Mouse (Mus musculus): ENCODE results near the gene Usp8. TPM values are rescaled to one million over a fixed set of nuclear protein-coding genes. Genes with fewer than 3 reads are reported as not detected.

The Usp8 gene
- total and polyA plus RNA-seq, 3 experiments, result 21.1 to 34.6 TPM; not detected in 1

DNA sequence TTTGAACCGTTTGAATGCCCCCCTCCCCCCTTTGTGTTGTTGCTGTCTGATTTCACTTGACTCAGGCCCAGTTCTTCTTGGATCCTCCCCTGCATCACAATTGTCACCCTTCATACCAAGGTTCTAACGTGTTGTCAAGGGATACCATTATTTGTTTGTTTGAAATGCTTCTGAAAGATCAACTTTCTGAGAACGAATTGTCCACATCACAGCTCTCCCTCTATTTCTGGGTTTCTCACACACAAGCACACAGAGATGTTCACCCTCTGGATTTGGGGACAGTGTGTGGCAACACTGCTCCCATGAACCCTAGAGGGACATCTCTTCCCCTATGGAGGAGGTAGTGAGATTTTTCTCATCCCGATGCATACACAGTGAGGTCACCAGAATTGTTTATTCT is 76.2 kb downstream of the Usp8 start, which contains the start of gene Usp50:
Usp50 (minus strand) TSS at position 101 of the 400 bp plus-strand sequence.
- TF ChIP-seq USF2 (IDR thresholded peaks at IDR 0.05; ENCODE audit: borderline replicate concordance in 1 of 2, insufficient read depth in 1 of 2, low read depth in 1 of 2, low read length in 2 of 2) (no peak), NRF1 (IDR thresholded peaks at IDR 0.05; ENCODE audit: insufficient read depth, low read depth, low read length, poor library complexity, severe bottlenecking) (no peak), RCOR1 (IDR thresholded peaks at IDR 0.05; ENCODE audit: low read depth, low read length) (no peak), UBTF (IDR thresholded peaks at IDR 0.05; ENCODE audit: borderline replicate concordance, insufficient read depth, low read depth, low read length) (no peak), GABPA (IDR thresholded peaks at IDR 0.05; ENCODE audit: low read depth, low read length) (no peak)
- no peak for DNase-seq (ENCODE audit: low read depth, low spot score)
- Histone ChIP-seq H3K27me3 (ENCODE audit: control insufficient read depth in 1 of 2, insufficient read depth in 2 of 2, low read length in 2 of 2) (no peaks in the 10 kb centered on the region), H3K4me3 (ENCODE audit: control insufficient read depth in 1 of 2, insufficient read depth in 1 of 2, low read depth in 2 of 2, low read length in 2 of 2) (no peak within 1 kb of the TSS), H3K9me3 (replicated peaks; ENCODE audit: insufficient read depth, low read length) (no peaks in the 10 kb centered on the region), H3K4me1 (ENCODE audit: control insufficient read depth in 1 of 2, insufficient read depth in 2 of 2, low read length in 2 of 2) (no peaks in the 10 kb centered on the region), H3K9ac (ENCODE audit: control insufficient read depth, low read depth, low read length, poor library complexity, severe bottlenecking) (no peak within 1 kb of the TSS), H3K36me3 (ENCODE audit: control insufficient read depth in 1 of 2, insufficient read depth in 2 of 2, low read length in 2 of 2) (no peaks in the 10 kb centered on the region), H3K79me2 (ENCODE audit: control insufficient read depth, insufficient read depth, low read length, poor library complexity) (no peaks in the 10 kb centered on the region), H3K27ac (ENCODE audit: control insufficient read depth, low read depth, low read length) (no peak within 1 kb of the TSS)

DNA sequence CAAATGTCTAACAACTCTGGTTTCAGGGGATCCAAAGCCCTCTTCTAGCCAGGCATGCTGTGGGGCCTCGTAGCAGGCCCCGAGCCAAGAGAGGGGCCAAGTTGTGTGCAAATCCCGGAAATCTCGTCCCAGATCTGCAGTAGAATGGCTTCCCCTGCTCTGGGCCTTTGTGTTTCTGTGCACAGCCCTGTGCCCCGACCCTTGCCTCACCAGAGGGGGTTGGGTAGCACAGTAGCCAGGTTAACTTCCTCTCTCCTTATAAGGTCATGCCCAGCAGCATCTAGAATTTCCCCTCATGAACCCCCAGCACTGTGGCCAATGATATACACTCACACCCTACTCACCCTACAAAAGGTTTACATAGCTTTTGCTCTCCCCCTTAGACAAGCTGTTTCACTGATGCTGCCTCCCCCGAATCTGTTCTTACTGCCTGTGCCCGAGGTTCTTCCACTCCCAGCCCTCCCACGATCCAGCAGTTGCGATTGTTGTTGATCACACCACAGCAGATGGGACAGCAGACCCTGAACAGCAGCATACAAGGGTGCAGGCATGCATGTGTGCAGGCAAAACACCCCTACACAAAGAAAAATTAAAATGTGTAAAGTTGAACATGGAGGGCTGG is 80.7 kb downstream of the Usp8 start:
- Histone ChIP-seq H3K9me3 (replicated peaks; ENCODE audit: insufficient read depth, low read length) (no peaks in the 10 kb centered on the region), H3K36me3 (ENCODE audit: control insufficient read depth in 1 of 2, insufficient read depth in 2 of 2, low read length in 2 of 2) (peaks cover 0 to 8% of the 10 kb centered on the region in 2 experiments; a peak in 2 of 4 replicates), H3K27ac (ENCODE audit: control insufficient read depth, low read depth, low read length) (no peak overlapping the region), H3K9ac (ENCODE audit: control insufficient read depth, low read depth, low read length, poor library complexity, severe bottlenecking) (no peak overlapping the region), H3K4me3 (ENCODE audit: control insufficient read depth in 1 of 2, insufficient read depth in 1 of 2, low read depth in 2 of 2, low read length in 2 of 2) (no peak overlapping the region), H3K27me3 (ENCODE audit: control insufficient read depth in 1 of 2, insufficient read depth in 2 of 2, low read length in 2 of 2) (no peaks in the 10 kb centered on the region), H3K4me1 (ENCODE audit: control insufficient read depth in 1 of 2, insufficient read depth in 2 of 2, low read length in 2 of 2) (no peaks in the 10 kb centered on the region), H3K79me2 (ENCODE audit: control insufficient read depth, insufficient read depth, low read length, poor library complexity) (no peaks in the 10 kb centered on the region)
- no peak for TF ChIP-seq RAD21 (IDR thresholded peaks at IDR 0.05; ENCODE audit: low read depth, low read length)
- no peak for DNase-seq (ENCODE audit: low read depth, low spot score)

DNA sequence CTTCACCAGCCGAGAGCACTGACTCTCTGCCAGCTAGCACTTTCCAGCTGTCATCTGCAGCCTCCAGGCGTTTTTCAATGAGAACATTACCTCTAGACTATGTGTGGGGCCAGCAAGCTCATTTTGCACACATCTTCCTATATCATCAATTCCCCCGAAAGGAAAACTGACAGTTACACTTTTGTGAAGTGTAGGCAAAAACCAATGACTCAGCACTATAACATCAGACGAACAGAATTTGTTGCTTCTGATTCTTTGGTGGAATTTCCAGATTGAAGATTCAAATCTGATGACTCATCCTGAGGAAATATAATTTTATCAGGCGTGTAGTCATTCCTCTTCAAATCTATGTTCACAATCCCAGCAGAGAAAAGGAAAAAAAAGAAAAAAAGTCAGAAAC is 85.5 kb downstream of the Usp8 start:
- Histone ChIP-seq H3K27ac (ENCODE audit: control insufficient read depth, low read depth, low read length) (no peak overlapping the region), H3K36me3 (ENCODE audit: control insufficient read depth in 1 of 2, insufficient read depth in 2 of 2, low read length in 2 of 2) (peaks cover 0 to 18% of the 10 kb centered on the region in 2 experiments; a peak in 2 of 4 replicates), H3K9ac (ENCODE audit: control insufficient read depth, low read depth, low read length, poor library complexity, severe bottlenecking) (no peak overlapping the region), H3K27me3 (ENCODE audit: control insufficient read depth in 1 of 2, insufficient read depth in 2 of 2, low read length in 2 of 2) (no peaks in the 10 kb centered on the region), H3K4me1 (ENCODE audit: control insufficient read depth in 1 of 2, insufficient read depth in 2 of 2, low read length in 2 of 2) (no peaks in the 10 kb centered on the region), H3K79me2 (ENCODE audit: control insufficient read depth, insufficient read depth, low read length, poor library complexity) (no peaks in the 10 kb centered on the region), H3K4me3 (ENCODE audit: control insufficient read depth in 1 of 2, insufficient read depth in 1 of 2, low read depth in 2 of 2, low read length in 2 of 2) (no peak overlapping the region), H3K9me3 (replicated peaks; ENCODE audit: insufficient read depth, low read length) (no peaks in the 10 kb centered on the region)
- TF ChIP-seq ELF1 (IDR thresholded peaks at IDR 0.05; ENCODE audit: low read depth, low read length) (no peak), MEF2A (IDR thresholded peaks at IDR 0.05; ENCODE audit: extremely low read depth, insufficient replicate concordance, low read depth, low read length, poor library complexity, severe bottlenecking) (no peak), MAFK (IDR thresholded peaks at IDR 0.05; ENCODE audit: borderline replicate concordance, low read depth, low read length) (peak; percentile 60), MXI1 (IDR thresholded peaks at IDR 0.05; ENCODE audit: low read depth, low read length) (no peak), TCF12 (IDR thresholded peaks at IDR 0.05; ENCODE audit: low read depth, low read length) (no peak), NELFE (IDR thresholded peaks at IDR 0.05; ENCODE audit: low read depth, low read length) (no peak), ZKSCAN1 (IDR thresholded peaks at IDR 0.05; ENCODE audit: low read depth, low read length) (no peak)
- no peak for DNase-seq (ENCODE audit: low read depth, low spot score)
